Mouse (Mus musculus) MN1 (cell line): ENCODE measurements around the gene Gm21996.
"Not testable (repeated sequence)": the region's sequence is repeated elsewhere in the genome, so short reads cannot be mapped to it uniquely, and the experiment has no call there.

Experiments used
- DNase-seq: peaks from one replicate; pipeline ENCODE4 v3.0.0-alpha.2; 2016; ENCODE audit warnings: low spot score

Gene Gm21996

DNA sequence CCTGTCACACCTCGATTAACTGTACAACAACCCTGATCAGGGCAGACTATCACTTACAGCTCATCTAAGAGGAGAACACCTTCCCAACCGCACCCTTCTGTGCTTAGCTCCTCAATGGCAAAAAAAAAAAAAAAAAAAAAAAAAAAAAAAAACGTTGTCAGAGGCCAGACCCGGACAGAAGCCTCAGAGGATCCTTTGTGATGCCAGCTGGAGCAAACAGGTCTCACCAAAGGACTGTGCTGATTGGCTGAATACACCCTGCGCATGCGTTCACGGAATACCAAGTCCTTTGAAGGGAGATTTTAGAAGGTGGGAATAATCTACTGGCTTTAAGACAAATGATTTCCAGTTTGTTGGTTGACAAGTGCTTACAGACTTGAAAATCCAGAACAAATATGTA is at the start of gene Gm21996:
Gene Gm21996, minus strand, starts transcription at position 101 of the 400 bp plus-strand sequence.
- not testable (repeated sequence) for DNase-seq
